Mouse (Mus musculus): ENCODE measurements around the gene Ermard. TPM values are rescaled to one million over a fixed set of nuclear protein-coding genes. Genes with fewer than 3 reads are reported as not detected.

Ermard gene
- polyA plus RNA-seq, 2 experiments, result 59.9 to 93.8 TPM

- Histone ChIP-seq H3K9ac (ENCODE audit: low read depth, low read length, severe bottlenecking) (no peak overlapping the region), H3K4me2 (replicated peaks; ENCODE audit: low read depth, low read length, severe bottlenecking) (no peak overlapping the region), H3K9me3 (ENCODE audit: control insufficient read depth, low read length) (no peaks in the 10 kb centered on the region), H3K4me1 (ENCODE audit: control insufficient read depth, insufficient read depth, low read length) (peaks cover 10% of the 10 kb centered on the region; the same call in 1 of the 2 replicates), H3K27ac (replicated peaks; ENCODE audit: low read depth, low read length) (no peak overlapping the region), H3K27me3 (ENCODE audit: control insufficient read depth, insufficient read depth, low read length) (no peaks in the 10 kb centered on the region), H3K36me3 (ENCODE audit: control insufficient read depth, insufficient read depth, low read length) (no peaks in the 10 kb centered on the region), H3K4me3 (replicated peaks; ENCODE audit: low read length) (no peak overlapping the region)
- no peak for TF ChIP-seq POLR2A (IDR thresholded peaks at IDR 0.05; ENCODE audit: borderline replicate concordance, extremely low read depth, insufficient read depth, insufficient read length)
- WGBS, result 31% methylated on average over 2 of the region's 2 CpGs
- ATAC-seq (ENCODE audit: low FRiP score, low read depth) (no peak), DNase-seq (ENCODE audit: low spot score) (no peak)
These were observed 47.2 kb downstream of the Ermard start for GRCm38 (mm10) chr17:15088166-15088565.

- TF ChIP-seq POLR2A (IDR thresholded peaks at IDR 0.05; ENCODE audit: borderline replicate concordance, extremely low read depth, insufficient read depth, insufficient read length), result no peak
- 9% methylated on average over 8 of the region's 8 CpGs for WGBS
- ATAC-seq (ENCODE audit: low FRiP score, low read depth) (no peak), DNase-seq (ENCODE audit: low spot score) (no peak)
- no peaks in the 10 kb centered on the region for H3K36me3 ChIP-seq (ENCODE audit: control insufficient read depth, insufficient read depth, low read length)
- H3K4me2 ChIP-seq (replicated peaks; ENCODE audit: low read depth, low read length, severe bottlenecking), result no peak overlapping the region
- no peak overlapping the region for H3K9ac ChIP-seq (ENCODE audit: low read depth, low read length, severe bottlenecking)
- no peak overlapping the region for H3K4me3 ChIP-seq (replicated peaks; ENCODE audit: low read length)
- H3K27ac ChIP-seq (replicated peaks; ENCODE audit: low read depth, low read length), result no peak overlapping the region
- no peaks in the 10 kb centered on the region for H3K9me3 ChIP-seq (ENCODE audit: control insufficient read depth, low read length)
- no peaks in the 10 kb centered on the region for H3K27me3 ChIP-seq (ENCODE audit: control insufficient read depth, insufficient read depth, low read length)
- peaks cover 10% of the 10 kb centered on the region; the same call in 1 of the 2 replicates for H3K4me1 ChIP-seq (ENCODE audit: control insufficient read depth, insufficient read depth, low read length)
These were observed 47.6 kb downstream of the Ermard start for GRCm38 (mm10) chr17:15088591-15089001.

- DNase-seq (ENCODE audit: low spot score) (no peak), ATAC-seq (ENCODE audit: low FRiP score, low read depth) (no peak)
- no peak overlapping the region for H3K27ac ChIP-seq (replicated peaks; ENCODE audit: low read depth, low read length)
- H3K27me3 ChIP-seq (ENCODE audit: control insufficient read depth, insufficient read depth, low read length), result no peaks in the 10 kb centered on the region
- H3K36me3 ChIP-seq (ENCODE audit: control insufficient read depth, insufficient read depth, low read length), result no peaks in the 10 kb centered on the region
- no peak overlapping the region for H3K4me2 ChIP-seq (replicated peaks; ENCODE audit: low read depth, low read length, severe bottlenecking)
- H3K4me1 ChIP-seq (ENCODE audit: control insufficient read depth, insufficient read depth, low read length), result peaks cover 10% of the 10 kb centered on the region; the same call in 1 of the 2 replicates
- no peak for TF ChIP-seq POLR2A (IDR thresholded peaks at IDR 0.05; ENCODE audit: borderline replicate concordance, extremely low read depth, insufficient read depth, insufficient read length)
- no peaks in the 10 kb centered on the region for H3K9me3 ChIP-seq (ENCODE audit: control insufficient read depth, low read length)
- whole genome bisulfite sequencing, result 79% methylated on average over 3 of the region's 3 CpGs
- no peak overlapping the region for H3K9ac ChIP-seq (ENCODE audit: low read depth, low read length, severe bottlenecking)
- H3K4me3 ChIP-seq (replicated peaks; ENCODE audit: low read length), result no peak overlapping the region
These were observed 50.7 kb downstream of the Ermard start for GRCm38 (mm10) chr17:15091739-15092138.

- peaks cover 5% of the 10 kb centered on the region; the same call in 1 of the 2 replicates for H3K4me1 ChIP-seq (ENCODE audit: control insufficient read depth, insufficient read depth, low read length)
- no peaks in the 10 kb centered on the region for H3K9me3 ChIP-seq (ENCODE audit: control insufficient read depth, low read length)
- no peak overlapping the region for H3K9ac ChIP-seq (ENCODE audit: low read depth, low read length, severe bottlenecking)
- ATAC-seq (ENCODE audit: low FRiP score, low read depth) (peak; percentile 55; the same call in 1 of the 2 replicates), DNase-seq (ENCODE audit: low spot score) (no peak)
- H3K36me3 ChIP-seq (ENCODE audit: control insufficient read depth, insufficient read depth, low read length), result no peaks in the 10 kb centered on the region
- TF ChIP-seq POLR2A (IDR thresholded peaks at IDR 0.05; ENCODE audit: borderline replicate concordance, extremely low read depth, insufficient read depth, insufficient read length), result no peak
- no peak overlapping the region for H3K4me3 ChIP-seq (replicated peaks; ENCODE audit: low read length)
- 27% methylated on average over 3 of the region's 3 CpGs for WGBS
- H3K4me2 ChIP-seq (replicated peaks; ENCODE audit: low read depth, low read length, severe bottlenecking), result no peak overlapping the region
- no peaks in the 10 kb centered on the region for H3K27me3 ChIP-seq (ENCODE audit: control insufficient read depth, insufficient read depth, low read length)
- no peak overlapping the region for H3K27ac ChIP-seq (replicated peaks; ENCODE audit: low read depth, low read length)
These were observed 52.5 kb downstream of the Ermard start for GRCm38 (mm10) chr17:15093523-15093922.

- H3K4me1 ChIP-seq (ENCODE audit: control insufficient read depth, insufficient read depth, low read length), result no peaks in the 10 kb centered on the region
- no peak for ATAC-seq (ENCODE audit: low FRiP score, low read depth)
- no peak overlapping the region for H3K4me2 ChIP-seq (replicated peaks; ENCODE audit: low read depth, low read length, severe bottlenecking)
- no peaks in the 10 kb centered on the region for H3K36me3 ChIP-seq (ENCODE audit: control insufficient read depth, insufficient read depth, low read length)
- H3K9me3 ChIP-seq (ENCODE audit: control insufficient read depth, low read length), result no peaks in the 10 kb centered on the region
- no peak for TF ChIP-seq POLR2A (IDR thresholded peaks at IDR 0.05; ENCODE audit: borderline replicate concordance, extremely low read depth, insufficient read depth, insufficient read length)
- DNase-seq (ENCODE audit: low spot score), result no peak
- no peak overlapping the region for H3K27ac ChIP-seq (replicated peaks; ENCODE audit: low read depth, low read length)
- 81% methylated on average over 6 of the region's 6 CpGs for WGBS
- no peak overlapping the region for H3K9ac ChIP-seq (ENCODE audit: low read depth, low read length, severe bottlenecking)
- H3K27me3 ChIP-seq (ENCODE audit: control insufficient read depth, insufficient read depth, low read length), result no peaks in the 10 kb centered on the region
- no peak overlapping the region for H3K4me3 ChIP-seq (replicated peaks; ENCODE audit: low read length)
These were observed 55.8 kb downstream of the Ermard start for GRCm38 (mm10) chr17:15096853-15097252.

GRCm38 (mm10) chr17:15098677-15099076 lies 57.7 kb downstream of the Ermard start:
- Histone ChIP-seq H3K27me3 (ENCODE audit: control insufficient read depth, insufficient read depth, low read length) (no peaks in the 10 kb centered on the region), H3K4me2 (replicated peaks; ENCODE audit: low read depth, low read length, severe bottlenecking) (no peak overlapping the region), H3K4me1 (ENCODE audit: control insufficient read depth, insufficient read depth, low read length) (no peaks in the 10 kb centered on the region), H3K4me3 (replicated peaks; ENCODE audit: low read length) (no peak overlapping the region), H3K27ac (replicated peaks; ENCODE audit: low read depth, low read length) (no peak overlapping the region), H3K9ac (ENCODE audit: low read depth, low read length, severe bottlenecking) (no peak overlapping the region), H3K36me3 (ENCODE audit: control insufficient read depth, insufficient read depth, low read length) (no peaks in the 10 kb centered on the region), H3K9me3 (ENCODE audit: control insufficient read depth, low read length) (no peaks in the 10 kb centered on the region)
- 78% methylated on average over 1 of the region's 1 CpGs for WGBS
- no peak for TF ChIP-seq POLR2A (IDR thresholded peaks at IDR 0.05; ENCODE audit: borderline replicate concordance, extremely low read depth, insufficient read depth, insufficient read length)
- no peak for DNase-seq (ENCODE audit: low spot score)
- no peak for ATAC-seq (ENCODE audit: low FRiP score, low read depth)

Data from limb, embryonic 14.5 days (tissue).